Comparison of ENCODE assay signal across 24 mouse cellular contexts in genomic region chr6:148448151-148448550, GRCm38 (mm10). TPM values are rescaled to one million over a fixed set of nuclear protein-coding genes. Genes with fewer than 3 reads are reported as not detected.
DNase-seq lines count a peak whose midpoint lies in the region; ATAC-seq and TF ChIP-seq lines count a peak whose summit lies in the region.
"Had no signal": no experiment of that assay in that cellular context is flagged by ENCODE, and none has a peak within 500 bp of the region (broad histone marks: within the 10 kb centered on the region; RNA-seq: fewer than 3 reads in every experiment).

No protein-coding gene starts in this region.

- H3K4me2 ChIP-seq in midbrain, embryonic 11.5 days = no peak overlapping the region
- H3K4me2 ChIP-seq: heart, embryonic 11.5 days; limb, embryonic 13.5 days; liver, embryonic 15.5 days; midbrain, embryonic 12.5 days had no signal

- no peak overlapping the region for H3K9ac ChIP-seq in midbrain, embryonic 11.5 days (ENCODE audit: low read length)
- H3K9ac ChIP-seq: limb, embryonic 13.5 days; liver, embryonic 15.5 days; midbrain, embryonic 12.5 days had no signal

- H3K27me3 ChIP-seq in E14TG2a.4 (ENCODE audit: insufficient read depth, low read length) = peaks cover 38% of the 10 kb centered on the region
- peaks cover 20% of the 10 kb centered on the region for H3K27me3 ChIP-seq in midbrain, embryonic 11.5 days (ENCODE audit: control insufficient read depth, insufficient read depth, low read length)

- DNase-seq in heart, adult 11 months = peak; percentile 72
- no peak for DNase-seq in heart, adult 9 months (ENCODE audit: low spot score in 2 of 2)
- no peak for DNase-seq in left cerebral cortex, adult 2 months (ENCODE audit: extremely low spot score in 1 of 2, low spot score in 2 of 2)
- DNase-seq in left cerebral cortex, postnatal 10 days (ENCODE audit: extremely low spot score in 1 of 2, low spot score in 2 of 2) = no peak
- DNase-seq in R1 (ENCODE audit: low read depth, low spot score) = peak; percentile 58
- DNase-seq in adrenal gland, postnatal 36 days = no peak
- no peak for DNase-seq in midbrain, embryonic 11.5 days (ENCODE audit: low spot score, missing footprints)
- DNase-seq: cerebellum, adult 11-12 months; cerebellum, postnatal 10 days; gastrocnemius, postnatal 36 days; kidney, adult 11 months; layer of hippocampus, postnatal 36 days; lung, postnatal 10 days; spleen, adult 18-20 months; thymus, postnatal 36 days had no signal

- peak; percentile 13 for TF ChIP-seq CTCF in left cerebral cortex, adult 2 months (IDR thresholded peaks at IDR 0.05)
- peak; percentile 66 for TF ChIP-seq CTCF in E14TG2a.4 (conservative IDR thresholded peaks at IDR 0.05; ENCODE audit: low read length)

- no peak overlapping the region for H3K4me3 ChIP-seq in left cerebral cortex, adult 2 months
- H3K4me3 ChIP-seq in E14TG2a.4 (replicated peaks; ENCODE audit: low read length) = no peak overlapping the region
- H3K4me3 ChIP-seq in midbrain, embryonic 11.5 days (ENCODE audit: low read depth, low read length) = no peak overlapping the region
- H3K4me3 ChIP-seq: embryonic facial prominence, embryonic 10.5 days; limb, embryonic 13.5 days; liver, embryonic 15.5 days; midbrain, embryonic 12.5 days had no signal

- 70% methylated on average over 3 of the region's 3 CpGs for WGBS in midbrain, embryonic 11.5 days

- H3K27ac ChIP-seq in left cerebral cortex, adult 2 months = no peak overlapping the region
- H3K27ac ChIP-seq in midbrain, embryonic 11.5 days (ENCODE audit: low read depth, low read length) = no peak overlapping the region
- H3K27ac ChIP-seq: embryonic facial prominence, embryonic 10.5 days; limb, embryonic 13.5 days; liver, embryonic 15.5 days; midbrain, embryonic 12.5 days had no signal

- no peaks in the 10 kb centered on the region for H3K36me3 ChIP-seq in E14TG2a.4 (ENCODE audit: insufficient read depth, low read length)
- H3K36me3 ChIP-seq in midbrain, embryonic 11.5 days (ENCODE audit: control insufficient read depth, insufficient read depth, low read length) = no peaks in the 10 kb centered on the region
- H3K36me3 ChIP-seq: embryonic facial prominence, embryonic 10.5 days; limb, embryonic 13.5 days; liver, embryonic 15.5 days; midbrain, embryonic 12.5 days had no signal

- intact Hi-C loops in left cerebral cortex, adult 2 months (cut with DNase I) = no loop called here
- intact Hi-C loops in left cerebral cortex, postnatal 10 days (cut with DNase I) = loop anchor here (10.0 kb wide), 1 partner anchor 203 kb away; no protein-coding TSS in a partner anchor

- ATAC-seq in midbrain, embryonic 11.5 days (ENCODE audit: low FRiP score) = no peak
- ATAC-seq: CD4-positive, CD25-positive, alpha-beta regulatory T cell, adult 4 months; forebrain, embryonic 16.5 days; hindbrain, embryonic 16.5 days had no signal

- peaks cover 5% of the 10 kb centered on the region; the same call in 1 of the 2 replicates for H3K9me3 ChIP-seq in E14TG2a.4 (ENCODE audit: low read length)
- H3K9me3 ChIP-seq in midbrain, embryonic 11.5 days (ENCODE audit: control insufficient read depth, low read length) = no peaks in the 10 kb centered on the region; the same call in 1 of the 2 replicates
- H3K9me3 ChIP-seq: liver, embryonic 15.5 days; midbrain, embryonic 12.5 days had no signal

- H3K4me1 ChIP-seq in E14TG2a.4 (replicated peaks; ENCODE audit: low read depth, low read length) = peaks cover 11% of the 10 kb centered on the region
- H3K4me1 ChIP-seq in midbrain, embryonic 11.5 days (ENCODE audit: control insufficient read depth, insufficient read depth, low read length) = peaks cover 6% of the 10 kb centered on the region

RNA-seq across cellular contexts. Expression of gene Tmtc1, which starts 4.0 kb away (rescaled TPM):
- 10 to 100 TPM; 58.7 to 60.1 TPM for total RNA-seq in left cerebral cortex, adult 2 months (2021)
- 10 to 100 TPM; 36.8 to 40.8 TPM for total RNA-seq in left cerebral cortex, postnatal 10 days (2021)
- 10 to 100 TPM; 12.0 to 13.8 TPM for total RNA-seq in adrenal gland, postnatal 36 days (2021)
- 0.98 and 1.0 TPM in 2 replicates for polyA plus RNA-seq in midbrain, embryonic 11.5 days (2014; fragmentation: Nextera tagmentation; extraction: Ambion mirVana)
- polyA plus RNA-seq: CD4-positive, CD25-positive, alpha-beta regulatory T cell, adult 4 months had no signal

Comparison
In these comparisons a context has a peak if more than half of its experiments do, and no peak if none do; other contexts are left out.
1. DNase-seq: peak in heart, adult 11 months (single experiment) and R1 (single experiment); none in heart, adult 9 months (0 of 2), left cerebral cortex, adult 2 months (0 of 2), left cerebral cortex, postnatal 10 days (0 of 2), adrenal gland, postnatal 36 days (0 of 2) and midbrain, embryonic 11.5 days (single experiment).